Mouse (Mus musculus) left cerebral cortex, postnatal 25 days (tissue): Measurements from ENCODE around the gene Olfr270. TPM values are rescaled to one million over a fixed set of nuclear protein-coding genes. Genes with fewer than 3 reads are reported as not detected.
A peak's percentile ranks its signal among the peaks of the same experiment; 100 is the strongest.

ENCODE experiments used
- DNase-seq, 2 experiments: peaks; one replicate each; pipeline ENCODE4 v3.0.0; 2022; ENCODE audit warnings: low spot score in 2 of 2, mixed read lengths in 1 of 2
- intact Hi-C: fragments of 180-260 bp; cut with DNase I; formaldehyde crosslinking; loops from one replicate; pipeline ENCODE4 v1.15.1; 2025
- total RNA-seq, 2 experiments: library from RNA; stranded (reverse); gene quantifications; 2 replicates each; pipeline ENCODE4 v1.2.3; 2021

Gene Olfr270
- not detected for total RNA-seq

DNA sequence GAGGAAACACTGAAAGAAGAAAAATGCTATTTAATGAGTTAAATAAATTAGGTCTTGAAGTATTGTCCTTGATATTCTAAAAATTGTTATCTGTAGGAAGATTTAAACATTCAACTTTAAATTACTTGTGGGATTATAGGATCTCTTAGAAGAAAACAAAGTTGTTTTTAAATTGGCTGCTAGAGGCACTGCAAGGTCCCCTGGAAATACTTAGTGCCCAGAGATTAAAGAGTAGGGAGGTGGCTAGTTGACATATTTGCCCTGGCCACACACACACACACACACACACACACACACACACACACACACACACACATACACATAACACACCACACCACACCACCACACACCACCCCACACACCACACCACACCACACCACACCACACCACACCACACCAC, at the start of gene Olfr270:
Gene Olfr270 (plus strand): TSS at position 301 of the 400 bp plus-strand sequence.
- no peak for DNase-seq
- intact Hi-C loops, result no loop called here

DNA sequence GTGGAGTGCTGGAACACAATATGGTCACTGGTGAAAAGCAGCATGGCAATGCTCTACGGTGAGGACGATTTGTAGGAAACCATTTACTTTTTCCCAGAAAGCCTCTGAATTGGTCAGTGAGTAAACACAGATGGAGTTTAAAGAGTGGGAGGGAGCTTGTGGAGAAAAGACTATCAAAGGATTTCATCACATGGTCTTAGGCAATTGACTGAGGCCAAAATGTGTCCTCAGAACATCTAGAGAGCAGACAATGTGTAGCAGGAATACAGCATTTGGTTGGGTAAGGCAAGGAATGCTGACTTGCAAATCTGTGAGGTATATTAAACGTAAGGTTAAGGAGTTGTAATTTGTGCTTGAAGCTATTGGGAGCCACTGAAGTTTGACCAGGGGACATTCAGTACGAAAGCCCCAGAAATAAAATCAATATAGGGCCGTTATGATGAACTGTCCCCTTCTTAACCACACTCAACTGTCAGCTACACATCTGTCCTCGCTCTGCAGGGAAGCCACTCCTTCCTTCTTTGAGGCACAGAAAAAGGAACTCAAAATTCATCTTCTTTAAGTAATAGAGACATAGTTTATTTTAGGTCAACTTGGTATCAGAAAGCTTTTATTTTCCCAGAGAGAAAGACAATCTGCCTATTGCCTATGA, 47.6 kb upstream of the Olfr270 start:
- intact Hi-C loops, result no loop called here

DNA sequence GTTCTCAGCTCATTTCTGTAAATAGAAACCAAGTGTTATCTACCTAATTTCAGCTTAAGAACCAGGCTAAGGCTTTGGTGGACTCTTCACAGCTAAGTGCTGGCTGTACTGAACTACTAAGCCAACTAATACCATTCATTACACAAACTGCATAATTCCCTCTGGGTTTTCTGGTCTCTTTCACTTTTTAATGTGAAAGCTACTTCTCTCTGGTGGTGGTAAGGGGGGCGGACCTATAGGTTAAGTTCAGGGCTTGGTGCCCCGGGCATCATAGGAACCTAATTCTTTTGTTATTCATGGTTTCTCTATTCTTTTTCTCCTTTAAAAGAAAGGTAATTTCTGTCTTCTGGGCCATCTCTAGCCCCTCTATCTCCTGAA, 47.0 kb upstream of the Olfr270 start:
- intact Hi-C loops, result no loop called here
- DNase-seq, result no peak

More for the DNA sequence above, 47.6 kb upstream of the Olfr270 start:
- DNase-seq, result no peak

DNA sequence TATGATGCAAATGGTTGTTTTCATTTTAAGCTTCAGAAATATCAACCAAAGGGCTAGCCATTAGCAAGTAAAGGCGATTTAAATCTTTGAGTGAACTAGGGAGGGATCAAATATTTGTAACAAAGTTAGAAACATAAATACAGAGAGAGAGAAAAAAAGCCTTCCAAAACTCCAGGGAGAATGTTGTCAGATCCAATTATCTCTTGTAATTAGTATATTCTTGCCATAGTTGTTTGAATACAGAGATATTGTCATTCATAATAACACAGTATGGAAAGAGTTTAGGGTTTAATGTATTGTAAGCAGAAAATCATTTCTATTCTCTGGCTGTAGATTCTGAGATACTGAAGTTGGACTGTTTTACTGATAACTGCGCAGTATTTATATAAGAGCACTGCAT, 45.3 kb upstream of the Olfr270 start, which contains the start of gene Olfr272:
Gene Olfr272 (minus strand): TSS at position 101 of the 400 bp plus-strand sequence.
- DNase-seq, result no peak

DNA sequence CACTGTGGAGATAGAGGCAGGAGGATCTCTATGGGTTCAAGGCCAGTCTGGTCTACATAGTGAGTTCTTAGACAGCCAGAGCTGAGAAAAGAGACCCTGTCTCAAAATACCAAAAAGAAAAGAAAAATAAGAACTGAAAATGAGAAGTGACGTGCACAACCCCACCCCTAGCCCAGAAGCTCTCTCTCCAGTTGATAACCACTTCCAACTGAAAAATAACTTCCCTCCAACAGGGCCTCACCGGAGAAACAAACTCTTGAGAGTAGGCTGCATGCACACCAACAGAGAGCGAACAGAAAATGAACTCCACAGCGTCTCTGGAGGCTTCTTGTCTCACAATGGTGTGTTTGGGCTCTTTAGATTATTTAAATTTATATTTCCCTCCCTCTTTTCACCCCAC, 33.9 kb upstream of the Olfr270 start:
- intact Hi-C loops, result no loop called here
- DNase-seq, result no peak

More for the DNA sequence above, 45.3 kb upstream of the Olfr270 start, which contains the start of gene Olfr272:
- intact Hi-C loops, result no loop called here

DNA sequence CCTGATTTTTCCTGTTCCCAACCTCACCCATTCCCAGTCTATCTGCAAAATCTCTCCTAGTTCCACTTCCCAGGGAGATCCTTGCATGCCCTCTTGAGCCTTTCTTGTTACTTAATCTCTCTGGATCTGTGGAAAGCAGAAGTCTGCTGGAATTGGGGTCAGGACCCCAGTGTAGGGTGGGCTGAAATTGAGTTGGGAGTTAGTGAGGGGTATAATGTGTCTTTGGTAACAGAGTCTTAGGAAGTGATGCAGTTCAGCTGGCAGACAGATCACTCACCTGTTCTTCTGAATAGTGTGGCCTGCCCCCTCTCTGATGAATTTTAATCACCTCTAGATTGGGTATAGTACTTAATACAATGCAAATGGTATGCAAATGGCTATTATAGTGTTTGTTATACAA, 17.7 kb upstream of the Olfr270 start:
- no peak for DNase-seq
- intact Hi-C loops, result no loop called here

DNA sequence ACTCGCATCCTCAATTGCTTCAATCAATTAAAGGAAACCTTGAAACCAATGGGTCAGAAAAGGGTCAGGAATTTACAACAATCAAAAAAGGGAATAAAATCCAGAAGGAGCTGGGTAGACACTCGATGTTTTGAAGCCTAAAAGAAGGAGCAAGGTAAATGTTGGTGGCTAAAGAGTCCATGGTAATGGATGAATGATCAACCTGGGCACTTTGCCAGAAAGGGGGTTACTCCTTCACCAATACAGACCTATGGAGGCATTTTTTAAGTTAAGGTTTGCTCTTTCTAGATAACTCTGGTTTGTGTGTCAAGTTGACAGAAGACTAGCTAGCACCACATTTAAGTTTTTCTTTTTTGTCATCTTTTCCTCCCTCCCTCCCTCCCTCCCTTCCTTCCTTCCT, 15.3 kb upstream of the Olfr270 start:
- intact Hi-C loops, result no loop called here
- no peak for DNase-seq

DNA sequence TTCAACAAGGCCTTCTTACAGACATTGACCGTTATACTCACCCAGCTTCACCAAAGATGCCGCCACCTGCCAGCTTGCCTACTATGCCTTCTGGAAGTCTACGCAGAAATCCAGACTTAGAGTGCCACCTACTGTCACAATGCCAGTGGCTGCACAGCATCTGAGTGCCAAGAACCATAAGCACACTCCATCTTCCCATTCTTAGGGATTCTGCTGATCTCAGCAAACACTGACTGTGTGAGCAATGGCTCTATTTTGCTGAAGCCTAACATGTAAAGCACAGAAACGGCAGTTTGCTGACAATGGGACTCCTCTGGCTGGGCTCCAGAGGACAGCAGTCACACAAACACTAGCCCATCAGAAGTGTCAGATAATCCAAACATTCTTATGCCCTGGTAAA, 5.7 kb upstream of the Olfr270 start:
- intact Hi-C loops, result no loop called here
- DNase-seq, result peak; percentile 50 to 82

DNA sequence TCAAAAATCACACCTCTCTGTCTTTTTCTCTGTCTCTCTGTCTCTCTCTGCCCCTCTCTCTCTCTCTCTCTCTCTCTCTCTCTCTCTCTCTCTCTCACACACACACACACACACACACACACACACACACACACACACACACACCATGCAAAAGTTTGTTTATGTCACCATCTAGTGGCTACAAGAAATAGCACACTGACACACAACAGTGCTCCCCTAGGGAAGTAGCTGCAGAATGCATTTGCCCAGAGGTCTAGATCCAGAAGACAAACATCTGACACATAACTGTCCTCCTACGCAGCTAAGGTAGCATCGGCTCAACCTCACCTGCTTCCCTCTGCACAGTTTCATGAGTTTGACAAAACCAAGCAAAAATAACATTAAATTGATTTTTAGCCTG, 20.9 kb downstream of the Olfr270 start:
- intact Hi-C loops, result no loop called here
- peak; percentile 18 to 45 for DNase-seq

DNA sequence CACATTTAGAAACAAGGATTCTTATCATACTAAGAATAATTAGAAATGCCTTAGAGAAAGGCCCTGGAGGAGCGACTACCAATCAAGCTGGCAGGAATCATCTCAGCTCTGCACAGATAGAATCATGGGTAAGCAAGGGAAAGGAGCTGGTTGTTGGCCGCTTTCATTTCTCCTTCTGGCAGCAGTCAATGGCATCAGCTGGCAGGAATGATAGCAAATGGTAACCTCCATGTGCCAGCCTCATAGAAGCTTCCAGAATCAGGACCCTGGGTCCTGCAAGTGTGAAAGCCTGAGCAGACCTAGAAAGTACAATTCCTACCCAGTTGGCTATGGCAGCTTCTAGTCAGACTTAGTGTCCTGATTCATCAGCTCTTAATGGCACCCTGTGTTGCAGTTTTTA, 21.9 kb downstream of the Olfr270 start:
- intact Hi-C loops, result no loop called here

DNA sequence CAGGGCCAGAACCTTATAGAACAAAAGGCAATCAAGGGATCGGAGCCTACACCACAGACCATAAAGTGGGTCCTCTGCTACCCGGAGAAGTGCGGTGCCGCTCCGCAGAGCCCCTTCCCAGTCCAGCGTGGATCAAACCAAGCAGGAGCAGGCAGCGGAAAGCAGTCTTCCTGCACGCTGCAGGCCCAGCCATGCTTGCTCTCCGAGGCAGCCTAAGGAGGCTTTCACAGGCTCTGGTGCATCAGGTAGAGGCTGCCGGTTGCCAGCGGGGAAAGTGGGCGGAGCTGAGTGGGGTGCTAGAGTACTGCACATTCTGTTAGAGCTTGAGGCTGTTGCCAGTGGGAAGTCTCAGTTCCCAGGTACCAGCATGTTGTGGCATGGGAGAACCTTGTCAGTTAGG, 24.9 kb downstream of the Olfr270 start, which contains the start of gene Nipsnap3a:
Gene Nipsnap3a (plus strand): TSS at position 25 of the 400 bp plus-strand sequence.
- DNase-seq, result no peak
- intact Hi-C loops, result no loop called here

More for the DNA sequence above, 21.9 kb downstream of the Olfr270 start:
- DNase-seq, result no peak

DNA sequence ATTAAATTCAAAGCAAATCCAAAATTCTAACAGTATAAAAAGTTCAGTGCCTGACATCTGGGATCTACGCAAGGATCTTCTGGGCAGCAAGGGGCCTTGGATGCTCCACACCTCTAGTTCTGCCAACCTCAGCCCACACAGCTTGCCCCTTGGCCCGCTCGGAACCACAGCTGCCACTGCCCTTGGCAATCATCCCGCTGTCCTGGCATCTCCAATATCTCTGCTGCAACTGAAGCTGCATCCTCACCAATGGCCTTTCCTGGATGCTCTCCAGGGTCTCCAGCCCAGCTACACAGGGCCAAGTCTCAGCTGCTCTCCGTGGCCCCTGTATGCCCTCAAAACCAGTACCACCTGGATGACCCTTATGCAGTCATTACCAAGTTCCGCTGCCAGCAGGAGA, 35.1 kb downstream of the Olfr270 start:
- no peak for DNase-seq
- intact Hi-C loops, result no loop called here

DNA sequence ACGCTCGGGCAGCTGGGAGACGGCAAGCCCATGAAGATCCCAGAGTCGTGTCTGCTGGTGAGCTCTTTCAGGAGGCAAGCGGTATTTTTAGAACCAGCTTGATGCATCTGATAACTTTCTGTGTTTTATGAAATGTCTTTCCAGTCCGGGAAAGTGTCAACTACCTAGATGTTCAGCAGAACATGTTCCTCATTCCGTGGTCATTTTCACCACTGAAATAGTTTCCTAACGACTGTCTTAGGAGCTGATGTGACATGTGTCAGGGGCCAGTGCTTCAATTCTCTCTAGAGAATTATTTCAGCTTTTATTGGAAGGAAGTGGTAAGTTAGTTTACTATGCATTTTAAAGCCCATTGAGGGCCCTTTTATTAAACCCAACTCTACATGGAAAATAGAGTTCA, 35.8 kb downstream of the Olfr270 start:
- intact Hi-C loops, result no loop called here
- DNase-seq, result peak in 1 of 2 experiments; percentile 6

DNA sequence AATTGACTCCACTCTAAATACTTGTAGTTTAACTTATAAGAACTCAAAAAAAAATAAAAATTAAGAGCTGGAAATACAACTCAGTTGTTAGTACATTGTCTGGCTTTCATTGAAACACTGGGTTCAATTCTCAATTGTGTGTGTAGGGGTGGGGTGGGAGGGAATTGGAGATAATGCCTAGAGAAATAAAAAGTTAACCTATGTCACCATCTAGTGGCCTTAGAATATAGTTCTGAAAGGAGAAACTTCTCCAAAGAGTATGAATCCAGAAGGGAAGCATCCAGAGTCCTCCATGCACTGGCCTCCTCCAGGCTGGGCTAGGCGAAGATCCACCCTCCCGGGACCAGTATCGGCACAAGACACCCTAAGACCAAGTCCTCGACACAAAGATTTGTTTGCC, 44.8 kb downstream of the Olfr270 start:
- no peak for DNase-seq
- intact Hi-C loops, result no loop called here

DNA sequence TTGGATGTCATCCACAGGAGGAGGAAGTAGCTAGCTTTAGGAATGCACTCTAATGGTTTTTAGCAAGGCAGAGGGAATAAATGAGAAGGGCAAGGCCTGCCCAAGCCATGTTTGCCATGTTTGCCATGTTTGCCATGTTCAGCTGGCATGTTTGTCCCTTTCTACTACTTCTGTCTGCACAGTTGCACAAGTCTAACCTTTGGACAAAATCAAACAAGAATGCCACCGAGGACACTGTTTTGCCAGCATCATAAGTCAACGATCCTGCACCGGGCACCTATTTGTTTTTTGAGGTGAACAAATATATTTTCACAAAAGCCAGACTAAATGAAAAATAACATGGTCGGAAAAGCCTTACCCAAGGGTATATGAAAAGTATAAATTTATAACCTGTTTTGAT, 45.5 kb downstream of the Olfr270 start:
- intact Hi-C loops, result no loop called here
- DNase-seq, result no peak

DNA sequence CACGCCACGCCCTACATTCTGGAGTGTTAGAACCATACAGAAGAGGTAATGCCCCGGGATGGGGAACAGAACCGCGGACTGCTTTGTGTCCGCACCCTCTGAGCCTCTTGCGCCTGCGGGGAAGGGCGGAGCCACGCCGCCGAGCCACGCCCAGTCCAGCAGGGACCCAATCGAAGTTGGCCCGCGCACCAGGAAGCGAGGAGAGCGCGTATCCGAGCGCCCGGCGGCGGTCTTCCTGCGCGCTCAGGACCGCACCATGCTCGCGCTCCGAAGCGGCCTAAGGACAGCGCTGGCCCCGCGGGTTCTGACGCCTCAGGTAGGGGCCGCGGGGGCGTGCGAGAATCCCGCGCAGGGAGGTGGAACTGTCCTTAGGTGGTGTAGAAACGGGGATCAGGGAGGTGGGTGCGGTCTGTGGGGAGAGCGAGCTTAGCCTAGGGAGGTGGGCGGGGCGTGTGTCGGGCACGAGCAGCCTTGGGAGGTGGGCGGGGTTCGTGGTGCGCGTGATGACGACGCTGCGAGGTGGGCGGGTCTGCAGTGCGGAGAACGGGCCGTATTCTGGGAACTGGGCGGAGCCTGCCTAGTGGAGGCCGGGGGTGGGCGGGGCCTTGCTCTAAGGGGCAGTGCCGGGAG, 47.5 kb downstream of the Olfr270 start, which contains the start of gene Nipsnap3b:
Gene Nipsnap3b (plus strand): TSS at position 149 of the 630 bp plus-strand sequence.
- intact Hi-C loops, result no loop called here
- DNase-seq, result peak; percentile 96 to 97

DNA sequence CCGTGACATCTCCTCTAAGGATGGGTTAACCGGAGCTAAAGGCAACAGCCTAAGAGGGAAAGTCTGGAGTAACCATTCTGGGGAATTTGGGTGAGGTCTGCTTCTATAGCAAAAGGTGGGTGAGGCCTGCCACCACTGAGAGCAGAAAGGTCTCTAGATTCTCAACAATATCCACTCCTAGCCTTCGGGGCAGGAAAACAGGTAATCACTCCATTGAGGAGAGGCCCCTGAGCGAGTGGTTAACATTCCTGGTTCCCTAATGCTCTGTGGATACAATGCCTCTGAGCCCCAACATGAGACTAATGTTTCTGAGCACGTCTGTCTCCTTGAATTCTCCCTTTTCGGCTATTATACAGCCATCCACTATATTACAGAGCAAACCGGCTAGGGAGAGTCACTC, 50.1 kb downstream of the Olfr270 start:
- DNase-seq, result no peak
- intact Hi-C loops, result no loop called here

DNA sequence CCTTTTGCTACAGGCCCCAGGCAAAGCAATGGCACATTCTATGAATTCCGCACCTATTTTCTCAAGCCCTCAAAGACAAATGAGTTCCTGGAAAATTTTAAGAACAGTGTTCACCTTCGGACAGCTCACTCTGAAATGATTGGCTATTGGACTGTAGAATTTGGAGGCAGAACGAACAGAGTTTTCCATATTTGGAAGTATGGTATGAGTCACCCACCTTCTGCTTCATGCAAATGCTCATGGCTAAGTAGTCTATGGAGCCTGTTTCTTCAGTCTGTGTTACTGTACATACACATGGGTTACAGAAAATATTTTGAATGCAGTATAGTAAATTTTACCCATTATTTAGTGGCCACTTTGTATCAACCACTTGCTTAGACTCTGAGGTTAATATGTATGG, 50.7 kb downstream of the Olfr270 start:
- intact Hi-C loops, result no loop called here
- peak in 1 of 2 experiments; percentile 37 for DNase-seq

DNA sequence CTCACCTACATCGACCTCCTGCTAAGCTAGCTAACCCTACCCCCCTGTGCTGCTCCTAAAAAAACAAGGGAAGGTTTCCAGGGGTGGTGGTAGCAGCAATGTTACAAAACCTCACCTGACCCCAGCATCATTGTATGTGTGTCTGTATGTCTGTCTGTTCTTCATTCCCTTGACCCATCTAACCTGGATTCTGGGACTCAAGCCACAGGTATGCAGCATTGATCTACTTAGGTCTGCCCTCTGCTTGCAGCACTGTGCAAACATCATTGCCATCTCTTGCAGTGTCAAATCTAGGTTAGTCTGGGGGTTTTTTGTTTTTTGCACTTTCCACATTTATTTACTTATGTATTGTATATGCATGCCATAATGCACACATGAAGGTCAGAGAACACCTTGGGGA, 54.0 kb downstream of the Olfr270 start:
- no peak for DNase-seq
- intact Hi-C loops, result no loop called here
